Mouse (Mus musculus): ENCODE measurements around the gene Zfp346.
A peak's percentile ranks its signal among the peaks of the same experiment; 100 is the strongest.
"Not testable (repeated sequence)": the region's sequence is repeated elsewhere in the genome, so short reads cannot be mapped to it uniquely, and the experiment has no call there.

The Zfp346 gene

GRCm38 (mm10) chr13:55105045-55105952, at the start of gene Zfp346:
Zfp346 (plus strand) TSS chr13:55105311.
- DNase-seq (ENCODE audit: low read depth, low spot score), result peak; percentile 86

- DNase-seq (ENCODE audit: low read depth, low spot score), result peak; percentile 16
These were observed 47.1 kb upstream of the Zfp346 start for GRCm38 (mm10) chr13:55058042-55058441.

GRCm38 (mm10) chr13:55063276-55063675, 41.8 kb upstream of the Zfp346 start:
- no peak for DNase-seq (ENCODE audit: low read depth, low spot score)

GRCm38 (mm10) chr13:55069719-55070118, 35.4 kb upstream of the Zfp346 start:
- no peak for DNase-seq (ENCODE audit: low read depth, low spot score)

GRCm38 (mm10) chr13:55071322-55071721, 33.8 kb upstream of the Zfp346 start:
- DNase-seq (ENCODE audit: low read depth, low spot score), result no peak

GRCm38 (mm10) chr13:55075597-55075996, 29.5 kb upstream of the Zfp346 start:
- no peak for DNase-seq (ENCODE audit: low read depth, low spot score)

- no peak for DNase-seq (ENCODE audit: low read depth, low spot score)
These were observed 12.5 kb upstream of the Zfp346 start for GRCm38 (mm10) chr13:55092588-55092987.

GRCm38 (mm10) chr13:55097841-55098240, 7.3 kb upstream of the Zfp346 start:
- not testable (repeated sequence) for DNase-seq (ENCODE audit: low read depth, low spot score)

- peak; percentile 11 for DNase-seq (ENCODE audit: low read depth, low spot score)
These were observed 5.9 kb upstream of the Zfp346 start for GRCm38 (mm10) chr13:55099066-55099725.

- peak; percentile 55 for DNase-seq (ENCODE audit: low read depth, low spot score)
These were observed 5.2 kb upstream of the Zfp346 start, which contains the start of gene Uimc1 for GRCm38 (mm10) chr13:55099726-55100478. Uimc1 (minus strand) TSS chr13:55100300.

GRCm38 (mm10) chr13:55101627-55102026, 3.5 kb upstream of the Zfp346 start:
- DNase-seq (ENCODE audit: low read depth, low spot score), result peak; percentile 7

GRCm38 (mm10) chr13:55102366-55102765, 2.7 kb upstream of the Zfp346 start:
- no peak for DNase-seq (ENCODE audit: low read depth, low spot score)

GRCm38 (mm10) chr13:55103351-55103750, 1.8 kb upstream of the Zfp346 start:
- no peak for DNase-seq (ENCODE audit: low read depth, low spot score)

GRCm38 (mm10) chr13:55105953-55106691, 1.0 kb downstream of the Zfp346 start:
- DNase-seq (ENCODE audit: low read depth, low spot score), result no peak

GRCm38 (mm10) chr13:55107116-55107515, 2.0 kb downstream of the Zfp346 start:
- DNase-seq (ENCODE audit: low read depth, low spot score), result no peak

GRCm38 (mm10) chr13:55107694-55108093, 2.6 kb downstream of the Zfp346 start:
- DNase-seq (ENCODE audit: low read depth, low spot score), result no peak

GRCm38 (mm10) chr13:55114375-55114774, 9.3 kb downstream of the Zfp346 start:
- no peak for DNase-seq (ENCODE audit: low read depth, low spot score)

- no peak for DNase-seq (ENCODE audit: low read depth, low spot score)
These were observed 19.8 kb downstream of the Zfp346 start for GRCm38 (mm10) chr13:55124903-55125302.

GRCm38 (mm10) chr13:55133448-55133847, 28.3 kb downstream of the Zfp346 start, which contains the start of gene Gm17617:
Gm17617 (minus strand) TSS chr13:55133548.
- no peak for DNase-seq (ENCODE audit: low read depth, low spot score)

GRCm38 (mm10) chr13:55135382-55135781, 30.3 kb downstream of the Zfp346 start:
- no peak for DNase-seq (ENCODE audit: low read depth, low spot score)

GRCm38 (mm10) chr13:55140271-55140670, 35.2 kb downstream of the Zfp346 start:
- DNase-seq (ENCODE audit: low read depth, low spot score), result no peak
